ENCODE assay signal across 14 mouse cellular contexts in genomic region chr7:96183195-96183594, GRCm38 (mm10).
"Had no signal": no experiment of that assay in that cellular context is flagged by ENCODE, and none has a peak within 500 bp of the region (broad histone marks: within the 10 kb centered on the region; RNA-seq: fewer than 3 reads in every experiment).

No protein-coding gene starts in this region.

- H3K27ac ChIP-seq: midbrain, embryonic 10.5 days; midbrain, embryonic 13.5 days; midbrain, embryonic 15.5 days; neural tube, embryonic 12.5 days; stomach, embryonic 15.5 days; stomach, postnatal 0 days had no signal

- H3K9ac ChIP-seq: lung, embryonic 14.5 days; midbrain, embryonic 13.5 days; midbrain, embryonic 15.5 days; neural tube, embryonic 12.5 days; stomach, embryonic 15.5 days had no signal

- H3K4me1 ChIP-seq: midbrain, embryonic 15.5 days; neural tube, embryonic 12.5 days; stomach, embryonic 15.5 days had no signal

- H3K9me3 ChIP-seq: midbrain, embryonic 10.5 days; midbrain, embryonic 13.5 days; midbrain, embryonic 15.5 days; neural tube, embryonic 12.5 days; stomach, embryonic 15.5 days had no signal

- H3K27me3 ChIP-seq: midbrain, embryonic 13.5 days; midbrain, embryonic 15.5 days; neural tube, embryonic 12.5 days; stomach, embryonic 15.5 days had no signal

- H3K4me3 ChIP-seq: midbrain, embryonic 10.5 days; midbrain, embryonic 13.5 days; midbrain, embryonic 15.5 days; neural tube, embryonic 12.5 days; stomach, embryonic 15.5 days had no signal

- H3K4me2 ChIP-seq: lung, embryonic 14.5 days; midbrain, embryonic 13.5 days; midbrain, embryonic 15.5 days; neural tube, embryonic 12.5 days; stomach, embryonic 15.5 days had no signal

- ATAC-seq: midbrain, embryonic 13.5 days; midbrain, embryonic 15.5 days had no signal

- H3K36me3 ChIP-seq: midbrain, embryonic 10.5 days; midbrain, embryonic 13.5 days; midbrain, embryonic 15.5 days; neural tube, embryonic 12.5 days; stomach, embryonic 15.5 days had no signal

- DNase-seq: lung, adult 18-20 months; lung, embryonic 14.5 days; lung, postnatal 10 days; lung, postnatal 4 days; right cerebral cortex, postnatal 14 days; thymus, adult 2 months; thymus, postnatal 25 days; thymus, postnatal 4 days had no signal
